Mouse (Mus musculus): ENCODE results near the gene D5Ertd577e. TPM values are rescaled to one million over a fixed set of nuclear protein-coding genes. Genes with fewer than 3 reads are reported as not detected.
"Not testable (repeated sequence)": the region's sequence is repeated elsewhere in the genome, so short reads cannot be mapped to it uniquely, and the experiment has no call there.

Gene D5Ertd577e
- not detected in 2 replicates for total RNA-seq (2017)

DNA sequence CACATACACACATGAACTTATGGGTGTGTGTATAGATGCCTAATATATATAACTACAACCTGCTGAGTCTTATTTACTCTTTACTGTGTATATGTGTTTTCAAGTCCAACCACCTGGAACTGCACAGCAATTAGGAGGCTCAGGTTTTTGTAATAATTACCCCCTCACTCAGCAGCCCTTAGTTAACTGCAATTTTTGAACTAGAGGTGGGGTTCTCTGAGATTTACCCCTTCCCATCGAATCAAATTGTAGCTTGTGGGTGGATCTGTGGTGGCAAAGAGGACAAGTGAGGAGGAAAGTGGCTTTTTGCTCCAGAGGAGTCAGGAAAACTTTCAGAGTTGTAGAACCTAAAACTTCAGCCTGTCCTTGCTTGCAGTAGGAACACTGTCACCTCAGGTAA is at the start of gene D5Ertd577e:
Gene D5Ertd577e (plus strand): TSS at position 301 of the 400 bp plus-strand sequence.
- not testable (repeated sequence) for ATAC-seq (replicated peaks; ENCODE audit: low read depth, poor library complexity, severe bottlenecking)

DNA sequence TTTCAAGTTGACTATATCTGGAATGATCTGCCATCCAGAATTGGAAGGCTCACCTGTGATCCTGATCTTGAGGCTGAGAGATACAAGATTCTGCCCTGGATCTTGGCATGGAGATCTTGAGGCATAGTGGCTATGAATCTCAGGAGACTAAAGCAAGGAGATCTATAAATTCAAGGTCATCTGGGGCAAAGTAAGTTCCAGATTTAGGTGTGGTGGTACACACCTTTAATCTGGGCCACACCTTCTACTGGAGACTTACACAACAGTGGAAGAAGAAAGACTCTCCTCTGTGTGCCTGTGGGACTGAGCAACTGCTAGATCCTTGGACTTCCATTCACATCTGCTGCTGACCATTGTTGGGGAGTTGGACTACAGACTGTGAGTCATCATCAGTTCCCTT is 53.9 kb downstream of the D5Ertd577e start, which contains the start of gene Gm3286:
Gene Gm3286 (plus strand): TSS at position 301 of the 400 bp plus-strand sequence.
- ATAC-seq (replicated peaks; ENCODE audit: low read depth, poor library complexity, severe bottlenecking) = not testable (repeated sequence)

Other genes with a start within 250 kb of the D5Ertd577e start
- not detected in 2 replicates for gene Gm10424, start 184.0 kb upstream of the D5Ertd577e start, total RNA-seq (2017)
- not detected in 2 replicates for gene Gm3259, start 150.9 kb upstream of the D5Ertd577e start, total RNA-seq (2017)
- gene Gm3286, start 54.0 kb downstream of the D5Ertd577e start, total RNA-seq (2017) = not detected in 2 replicates
- not detected in 2 replicates for gene Gm7971, start 138.1 kb downstream of the D5Ertd577e start, total RNA-seq (2017)